Mouse (Mus musculus) adrenal gland, adult 10 weeks (tissue): Measurements from ENCODE around the gene 4933415A04Rik. TPM values are rescaled to one million over a fixed set of nuclear protein-coding genes. Genes with fewer than 3 reads are reported as not detected.

Experiments
- polyA plus RNA-seq: library from polyadenylated mRNA; stranded (reverse); fragments of 350-450 nt; fragmentation: Illumina TruSeq; extraction: RNeasy Lipid Tissue Mini Kit (QIAGEN cat#74804); gene quantifications from one replicate; pipeline ENCODE4 v1.2.3, GENCODE M21; 2014; ENCODE audit warnings: low read depth, low replicate concordance

Gene 4933415A04Rik
- polyA plus RNA-seq: not detected

DNA sequence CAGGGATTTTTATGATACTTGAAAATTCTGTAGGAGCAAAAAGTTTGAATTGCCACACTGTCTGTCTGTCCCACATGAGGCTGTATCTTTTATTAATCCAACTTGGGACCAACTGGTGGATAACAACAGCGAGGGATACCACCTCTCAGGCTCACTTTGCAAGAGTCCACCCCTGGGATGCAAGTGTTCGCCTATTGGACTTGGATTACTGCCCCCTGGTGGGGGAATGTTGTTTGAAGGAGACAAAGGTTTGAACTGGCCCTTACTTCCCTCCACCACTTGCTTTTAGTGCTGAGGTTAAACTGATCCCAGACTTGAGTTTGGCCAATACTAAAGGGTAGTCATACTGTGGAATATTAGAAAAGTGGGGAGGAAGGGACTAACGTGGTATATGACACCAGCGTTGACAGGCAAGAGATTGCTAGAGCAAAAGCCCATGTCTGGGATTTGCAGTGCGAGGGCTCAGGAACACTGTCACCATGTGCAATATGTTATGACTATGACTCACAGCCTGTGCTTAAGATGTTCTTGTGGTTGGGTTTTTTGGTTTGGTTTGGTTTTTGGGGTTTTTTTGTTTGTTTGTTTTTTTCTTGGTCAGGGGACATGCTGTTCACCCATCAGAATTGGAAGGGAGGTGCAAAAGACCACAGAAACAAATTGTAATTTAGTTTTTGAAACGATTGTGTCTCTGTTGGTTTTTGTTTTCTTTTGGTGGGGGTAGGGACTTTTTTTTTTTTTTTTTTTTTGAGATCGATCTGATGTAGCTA lies at the start of gene 4933415A04Rik:
TSS of gene 4933415A04Rik (plus strand) at position 717 of the 767 bp plus-strand sequence.

DNA sequence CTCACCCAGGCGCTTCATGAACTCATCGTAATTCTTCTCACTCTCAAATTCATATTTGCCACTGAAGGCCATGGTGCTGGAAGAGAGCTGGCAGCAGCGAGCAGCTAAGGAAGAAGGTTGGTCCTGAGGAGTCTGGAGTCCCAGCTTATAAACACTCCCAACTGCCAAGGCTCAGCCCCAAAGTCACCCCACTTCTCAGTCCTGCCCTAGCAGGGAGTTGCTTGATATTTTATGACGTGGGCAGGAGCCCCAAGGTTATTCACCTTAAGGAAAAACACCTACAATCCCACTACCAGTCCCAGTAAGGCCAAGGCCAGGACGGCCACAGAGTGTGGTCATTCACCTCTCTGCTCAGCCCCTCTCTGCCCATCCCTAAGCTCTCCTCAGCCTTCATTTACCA lies 14.6 kb downstream of the 4933415A04Rik start, which contains the start of gene Fabp6:
TSS of gene Fabp6 (minus strand) at position 101 of the 400 bp plus-strand sequence.

Other genes starting within 250 kb of the 4933415A04Rik start
- 66.2 TPM for gene Pttg1, start 160.8 kb upstream of the 4933415A04Rik start, polyA plus RNA-seq
- 129 TPM for gene Slu7, start 153.3 kb upstream of the 4933415A04Rik start, polyA plus RNA-seq
- 0.52 TPM for gene C1qtnf2, start 112.8 kb upstream of the 4933415A04Rik start, polyA plus RNA-seq
- gene Ccnjl, start 58.3 kb upstream of the 4933415A04Rik start, polyA plus RNA-seq: 1.3 TPM
- not detected for gene Fabp6, start 14.5 kb downstream of the 4933415A04Rik start, polyA plus RNA-seq
- 28.4 TPM for gene Pwwp2a, start 95.0 kb downstream of the 4933415A04Rik start, polyA plus RNA-seq
- gene Ttc1, start 161.0 kb downstream of the 4933415A04Rik start, polyA plus RNA-seq: 99.8 TPM